Mouse (Mus musculus): ENCODE measurements around the gene Vim.
"Not testable (repeated sequence)": the region's sequence is repeated elsewhere in the genome, so short reads cannot be mapped to it uniquely, and the experiment has no call there.

The Vim gene

DNA sequence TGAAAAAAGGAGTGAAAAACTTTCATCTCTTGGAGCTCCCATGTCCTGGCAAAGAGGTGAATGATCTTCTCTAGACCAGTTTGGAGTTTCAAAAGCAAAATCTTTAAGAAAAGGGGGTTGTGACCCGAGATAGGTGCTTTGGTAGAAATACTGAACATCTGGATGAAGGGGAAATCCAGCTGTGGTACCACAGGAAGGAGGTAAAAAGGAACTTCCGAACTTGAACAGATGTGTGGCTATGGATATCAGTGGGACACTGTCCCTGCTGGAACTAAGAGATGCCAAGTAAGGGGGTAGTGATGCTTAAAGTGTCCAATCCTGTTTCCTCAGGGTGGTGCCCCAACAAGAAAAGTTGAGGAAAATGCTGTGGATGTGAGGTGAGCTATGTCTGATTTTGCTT lies 3.6 kb upstream of the Vim start:
- no peak for DNase-seq (ENCODE audit: extremely low spot score)

DNA sequence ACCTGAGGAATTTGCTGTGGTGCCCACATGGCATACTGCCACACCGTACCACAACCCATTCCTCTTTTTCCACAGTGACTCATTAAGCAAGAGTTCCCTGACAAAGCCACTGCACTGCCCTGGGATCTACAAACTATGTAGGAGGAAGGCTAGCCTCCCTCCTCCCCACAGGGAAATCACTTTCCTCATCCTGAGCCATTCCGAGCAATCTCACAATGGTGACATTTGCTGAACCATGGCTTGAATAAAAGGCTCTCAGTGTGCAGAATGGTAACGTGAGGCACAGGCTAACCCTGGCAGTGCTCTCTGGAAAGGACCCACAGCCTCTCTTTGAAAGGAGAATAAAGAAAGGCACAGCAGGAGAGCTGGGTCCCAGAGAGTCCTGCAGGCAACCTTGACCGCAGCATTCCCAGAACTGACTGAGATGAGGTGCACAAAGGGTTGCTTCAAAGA lies 1.6 kb upstream of the Vim start:
- peak; percentile 33 for DNase-seq (ENCODE audit: extremely low spot score)

DNA sequence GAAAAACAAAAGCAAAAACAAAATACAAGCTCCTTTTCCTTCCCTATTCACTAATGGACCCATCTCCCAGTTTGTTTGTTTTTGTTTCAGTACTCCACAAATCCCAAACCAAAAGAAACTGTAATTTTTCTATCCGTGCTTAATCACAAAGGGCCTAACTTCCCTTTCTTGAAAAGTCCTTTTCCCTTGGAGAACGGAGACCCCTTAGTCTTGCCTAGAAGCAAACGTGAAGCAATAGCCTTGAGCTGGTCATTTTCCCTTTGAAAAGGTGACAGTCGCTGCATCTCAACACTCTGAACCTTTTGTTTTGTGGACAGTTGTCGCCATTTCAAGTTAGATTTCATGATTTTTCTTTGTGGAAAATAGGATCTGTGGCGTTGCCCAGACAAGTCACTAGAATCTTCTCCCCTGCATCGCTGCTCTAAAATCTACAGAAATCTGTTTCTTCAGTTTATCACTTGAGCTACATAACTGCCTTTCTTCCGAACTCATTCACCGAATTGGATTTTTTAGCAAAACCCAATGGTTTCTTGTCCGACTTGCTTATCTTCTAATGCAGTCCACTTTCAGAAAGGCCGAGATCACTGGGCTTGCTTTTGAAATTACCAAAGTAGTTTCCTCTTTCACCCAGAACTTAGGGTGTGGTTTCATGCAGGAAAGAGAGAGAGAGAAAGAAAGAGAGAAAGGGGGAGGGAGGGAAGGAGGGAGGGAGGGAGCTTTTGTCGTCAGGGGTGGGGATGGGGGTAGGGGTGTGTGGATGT lies 900 bp upstream of the Vim start:
- DNase-seq (ENCODE audit: extremely low spot score): peak; percentile 48

DNA sequence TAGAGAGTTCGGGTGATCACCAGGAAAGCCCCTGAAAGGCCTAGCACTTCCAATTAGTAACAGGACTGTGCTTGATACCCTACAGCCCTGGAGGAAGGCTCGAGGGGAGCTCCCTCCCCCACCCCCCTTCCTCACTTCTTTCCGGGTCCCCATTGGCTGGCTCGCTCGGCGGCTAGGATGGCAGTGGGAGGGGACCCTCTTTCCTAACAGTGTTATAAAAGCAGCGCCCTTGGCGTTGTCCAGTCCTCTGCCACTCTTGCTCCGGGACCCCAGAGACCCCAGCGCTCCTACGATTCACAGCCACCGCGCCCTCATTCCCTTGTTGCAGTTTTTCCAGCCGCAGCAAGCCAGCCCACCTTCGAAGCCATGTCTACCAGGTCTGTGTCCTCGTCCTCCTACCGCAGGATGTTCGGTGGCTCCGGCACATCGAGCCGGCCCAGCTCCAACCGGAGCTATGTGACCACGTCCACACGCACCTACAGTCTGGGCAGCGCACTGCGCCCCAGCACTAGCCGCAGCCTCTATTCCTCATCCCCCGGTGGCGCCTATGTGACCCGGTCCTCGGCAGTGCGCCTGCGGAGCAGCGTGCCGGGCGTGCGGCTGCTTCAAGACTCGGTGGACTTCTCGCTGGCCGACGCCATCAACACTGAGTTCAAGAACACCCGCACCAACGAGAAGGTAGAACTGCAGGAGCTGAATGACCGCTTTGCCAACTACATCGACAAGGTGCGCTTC lies 506 bp downstream of the Vim start:
- DNase-seq (ENCODE audit: extremely low spot score): peak; percentile 92

DNA sequence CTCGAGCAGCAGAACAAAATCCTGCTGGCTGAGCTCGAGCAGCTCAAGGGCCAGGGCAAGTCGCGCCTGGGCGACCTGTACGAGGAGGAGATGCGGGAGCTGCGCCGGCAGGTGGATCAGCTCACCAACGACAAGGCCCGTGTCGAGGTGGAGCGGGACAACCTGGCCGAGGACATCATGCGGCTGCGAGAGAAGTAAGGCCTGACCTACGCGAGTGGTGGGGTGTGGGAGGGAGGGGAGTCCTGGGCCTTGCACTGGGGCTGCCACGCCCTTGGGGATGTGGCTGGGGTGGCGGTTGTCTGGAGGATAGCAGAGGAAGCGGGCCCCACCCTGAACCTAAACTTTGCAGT lies 1.0 kb downstream of the Vim start:
- peak; percentile 59 for DNase-seq (ENCODE audit: extremely low spot score)

DNA sequence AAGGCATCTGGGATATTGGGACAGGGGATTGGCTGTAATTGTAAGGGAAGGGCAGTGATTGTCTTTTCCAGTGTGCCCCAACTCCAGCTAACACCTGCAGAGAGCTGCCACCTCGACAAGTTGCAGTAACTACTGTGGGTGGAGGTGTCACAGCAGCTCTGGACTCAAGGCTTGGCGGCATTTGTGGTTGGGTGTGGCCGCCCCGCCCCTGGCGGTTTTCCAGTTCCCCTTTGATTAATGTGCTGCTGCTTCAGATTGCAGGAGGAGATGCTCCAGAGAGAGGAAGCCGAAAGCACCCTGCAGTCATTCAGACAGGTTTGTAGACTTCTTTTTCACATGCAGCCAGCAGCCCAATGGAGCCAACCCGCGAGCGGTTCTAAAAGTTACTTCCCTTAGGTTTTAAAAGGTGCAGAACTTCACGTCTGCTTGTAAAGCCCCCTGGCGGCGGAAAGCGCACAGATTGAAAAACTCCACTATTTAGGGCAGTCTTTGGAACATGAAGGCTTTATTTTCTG lies 1.6 kb downstream of the Vim start:
- DNase-seq (ENCODE audit: extremely low spot score): peak; percentile 72

DNA sequence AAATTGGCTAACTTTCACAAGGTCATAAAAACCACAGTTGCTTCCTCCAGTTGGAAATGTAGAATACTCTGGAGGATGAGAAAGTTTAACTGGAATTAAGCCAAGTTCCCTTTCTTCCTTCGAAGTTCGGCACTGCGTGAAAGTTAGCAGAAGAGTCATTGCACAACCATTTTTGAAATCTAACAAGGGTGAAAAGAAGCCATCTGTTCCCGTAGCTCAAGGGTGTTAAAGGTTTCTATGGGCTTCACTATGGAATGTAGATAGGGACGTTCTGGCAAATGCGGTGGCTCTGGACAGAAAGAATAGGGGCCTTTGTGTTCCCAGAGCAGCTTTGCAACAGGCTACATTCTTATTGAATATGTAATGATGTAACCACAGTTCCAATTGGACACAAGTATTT lies 2.2 kb downstream of the Vim start:
- peak; percentile 44 for DNase-seq (ENCODE audit: extremely low spot score)

DNA sequence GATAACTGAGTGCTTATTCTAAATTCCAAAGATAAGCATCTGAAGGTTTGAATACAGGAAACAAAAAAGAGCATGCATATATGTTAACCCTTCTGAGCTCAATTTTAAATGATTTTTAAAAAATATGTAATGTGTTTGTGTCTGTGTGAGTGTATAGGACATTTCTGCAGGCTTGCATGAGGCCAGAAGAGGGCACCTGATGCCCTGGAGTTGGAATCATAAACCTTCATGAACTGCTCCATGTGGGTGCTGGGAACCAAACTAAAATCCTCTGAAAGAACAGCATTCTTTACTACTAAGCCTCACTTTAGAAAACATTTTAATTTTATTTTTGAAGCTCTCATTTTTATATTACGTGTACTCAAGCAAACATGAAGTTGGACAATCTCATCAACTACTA lies 3.7 kb downstream of the Vim start:
- no peak for DNase-seq (ENCODE audit: extremely low spot score)

DNA sequence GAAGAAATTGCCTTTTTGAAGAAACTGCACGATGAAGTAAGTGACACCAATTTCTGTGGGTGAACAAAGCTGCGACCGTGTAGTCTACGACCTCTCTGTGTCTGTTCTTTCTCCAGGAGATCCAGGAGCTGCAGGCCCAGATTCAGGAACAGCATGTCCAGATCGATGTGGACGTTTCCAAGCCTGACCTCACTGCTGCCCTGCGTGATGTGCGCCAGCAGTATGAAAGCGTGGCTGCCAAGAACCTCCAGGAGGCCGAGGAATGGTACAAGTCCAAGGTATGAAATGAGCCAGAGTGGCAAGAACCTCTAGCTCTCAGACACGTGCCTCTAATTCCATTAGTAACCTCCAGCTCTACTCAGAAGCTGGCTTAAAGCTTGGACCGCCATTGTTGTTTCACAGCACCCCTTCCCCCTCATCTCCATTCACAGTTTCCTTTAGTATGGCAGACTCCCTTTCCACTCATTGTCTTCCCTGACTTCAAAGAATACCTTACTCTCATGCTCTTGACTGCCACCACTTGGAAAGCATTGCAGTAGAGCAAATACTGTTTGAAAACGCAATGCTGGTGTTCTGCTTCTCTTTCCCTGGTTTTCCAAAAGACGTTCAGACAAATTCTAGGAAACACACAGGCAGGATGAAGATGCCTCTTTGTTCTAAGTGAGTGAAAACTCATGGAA lies 4.9 kb downstream of the Vim start:
- DNase-seq (ENCODE audit: extremely low spot score): no peak

DNA sequence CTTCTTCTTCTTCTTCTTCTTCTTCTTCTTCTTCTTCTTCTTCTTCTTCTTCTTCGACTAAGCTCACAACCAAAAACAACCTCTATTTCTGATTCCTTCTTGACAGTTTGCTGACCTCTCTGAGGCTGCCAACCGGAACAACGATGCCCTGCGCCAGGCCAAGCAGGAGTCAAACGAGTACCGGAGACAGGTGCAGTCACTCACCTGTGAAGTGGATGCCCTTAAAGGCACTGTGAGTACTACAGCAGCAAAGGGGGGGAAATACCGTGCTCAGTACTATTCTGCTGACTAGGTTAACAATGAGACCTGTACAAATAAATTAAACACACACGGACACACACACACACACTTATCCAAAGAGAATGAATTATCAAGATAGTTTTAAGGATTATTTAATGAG lies 5.6 kb downstream of the Vim start:
- no peak for DNase-seq (ENCODE audit: extremely low spot score)

DNA sequence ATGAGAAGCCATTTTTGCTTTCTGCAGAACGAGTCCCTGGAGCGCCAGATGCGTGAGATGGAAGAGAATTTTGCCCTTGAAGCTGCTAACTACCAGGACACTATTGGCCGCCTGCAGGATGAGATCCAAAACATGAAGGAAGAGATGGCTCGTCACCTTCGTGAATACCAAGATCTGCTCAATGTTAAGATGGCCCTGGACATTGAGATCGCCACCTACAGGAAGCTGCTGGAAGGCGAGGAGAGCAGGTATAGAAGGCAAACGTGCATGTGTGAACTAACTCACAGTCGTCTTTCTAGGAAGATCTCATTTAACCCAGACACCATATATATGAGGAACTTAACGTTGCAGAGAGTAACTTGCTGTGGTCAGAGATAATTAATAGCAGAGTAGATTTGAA lies 6.3 kb downstream of the Vim start:
- DNase-seq (ENCODE audit: extremely low spot score): peak; percentile 28

DNA sequence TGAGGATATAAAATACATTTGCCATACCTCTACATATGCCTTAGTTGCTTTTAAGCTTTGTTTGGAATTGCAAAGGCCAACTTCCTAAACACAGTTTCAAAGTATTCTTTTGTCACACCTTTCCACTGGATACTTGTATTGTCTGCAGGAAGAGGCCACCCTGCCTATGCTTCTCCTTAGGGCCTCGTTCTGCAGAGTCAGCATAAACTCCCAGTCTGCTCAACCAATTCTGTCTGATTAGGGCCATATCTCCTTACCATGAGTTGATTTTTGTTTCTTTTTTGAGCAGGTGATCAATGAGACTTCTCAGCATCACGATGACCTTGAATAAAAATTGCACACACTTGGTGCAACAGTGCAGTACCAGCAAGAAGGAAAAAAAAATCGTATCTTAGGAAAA lies 8.5 kb downstream of the Vim start:
- DNase-seq (ENCODE audit: extremely low spot score): no peak

DNA sequence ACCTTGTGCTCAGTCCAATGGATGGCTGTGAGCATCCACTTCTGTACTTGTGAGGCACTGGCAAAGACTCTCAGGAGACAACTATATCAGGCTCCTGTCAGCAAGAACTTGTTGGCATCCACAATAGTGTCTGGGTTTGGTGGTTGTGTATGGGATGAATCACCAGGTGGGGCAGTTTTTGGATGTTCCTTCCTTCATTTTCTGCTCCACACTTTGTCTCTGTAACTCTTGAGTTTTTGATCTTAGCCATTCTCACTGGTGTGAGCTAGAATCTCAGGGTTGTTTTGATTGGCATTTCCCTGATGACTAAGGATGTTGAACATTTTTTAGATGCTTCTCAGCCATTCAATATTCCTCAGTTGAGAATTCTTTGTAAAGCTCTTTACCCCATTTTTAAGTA lies 10.0 kb downstream of the Vim start:
- not testable (repeated sequence) for DNase-seq (ENCODE audit: extremely low spot score)

DNA sequence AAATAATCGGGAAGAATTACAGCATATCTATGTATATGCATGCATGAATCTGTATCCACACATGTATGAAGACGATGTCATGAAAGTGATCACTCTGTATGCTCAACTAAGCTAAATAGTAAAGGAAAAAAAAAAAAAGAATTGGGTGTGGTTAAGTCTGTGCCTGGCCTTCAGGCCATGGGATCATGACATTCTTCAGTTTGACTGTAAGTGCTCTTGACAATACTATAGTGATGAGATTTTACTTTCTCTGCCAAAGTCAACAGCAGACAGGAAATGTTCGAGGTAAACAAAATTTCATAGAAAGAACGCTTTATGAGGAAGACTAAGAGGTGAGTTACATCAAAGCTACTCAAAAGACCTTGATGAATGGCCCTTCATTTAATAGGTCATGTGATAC lies 19.6 kb downstream of the Vim start:
- no peak for DNase-seq (ENCODE audit: extremely low spot score)

DNA sequence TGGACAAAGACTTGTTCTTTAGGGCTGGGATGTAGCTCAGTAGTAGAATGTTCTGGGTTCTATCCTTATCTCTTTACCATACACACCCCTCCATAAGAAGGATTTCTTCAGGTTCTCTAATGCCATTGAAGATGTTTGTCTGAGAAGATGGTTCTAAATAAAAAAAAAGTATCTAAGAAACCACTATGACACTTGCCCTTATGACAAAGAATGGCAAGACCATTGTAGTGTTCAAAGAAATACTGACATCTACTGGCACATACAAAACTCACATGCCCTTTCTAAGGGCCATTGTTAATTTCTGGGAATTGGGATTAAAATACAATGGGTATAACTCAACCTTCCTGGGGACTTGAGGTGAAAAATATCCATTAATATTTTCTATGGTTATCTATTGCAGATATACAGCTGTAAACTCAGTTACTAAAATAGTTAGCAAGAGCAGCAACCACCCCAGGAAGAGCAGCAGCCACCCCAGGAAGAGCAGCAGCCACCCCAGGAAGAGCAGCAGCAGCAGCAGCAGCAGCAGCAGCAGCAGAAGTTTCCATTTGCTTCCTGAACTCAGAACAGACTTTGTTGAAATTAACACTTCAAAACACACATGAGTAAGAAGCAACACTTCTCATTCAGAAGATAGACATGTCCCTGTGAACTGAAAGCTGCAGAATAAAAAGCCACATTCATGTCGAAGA lies 23.4 kb downstream of the Vim start:
- no peak for DNase-seq (ENCODE audit: extremely low spot score)

DNA sequence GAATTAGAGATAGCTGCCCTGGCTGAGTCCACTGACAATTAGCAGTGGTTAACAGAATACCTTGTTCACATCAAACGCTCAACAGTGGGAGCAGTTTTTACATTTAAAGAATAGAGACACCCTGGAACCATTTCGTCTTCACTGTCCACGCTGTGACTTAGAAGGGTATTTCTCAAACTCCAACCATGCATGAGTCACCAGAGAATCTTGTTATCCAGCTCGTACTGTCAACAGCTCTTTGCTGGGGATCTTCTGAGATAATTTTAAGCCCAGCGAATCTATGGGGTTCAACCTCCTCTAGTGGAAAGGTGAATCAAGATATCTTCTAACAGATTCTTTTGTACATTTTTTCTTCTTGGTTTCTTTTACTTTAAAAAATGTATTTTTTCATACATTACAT lies 24.4 kb downstream of the Vim start:
- DNase-seq (ENCODE audit: extremely low spot score): no peak

DNA sequence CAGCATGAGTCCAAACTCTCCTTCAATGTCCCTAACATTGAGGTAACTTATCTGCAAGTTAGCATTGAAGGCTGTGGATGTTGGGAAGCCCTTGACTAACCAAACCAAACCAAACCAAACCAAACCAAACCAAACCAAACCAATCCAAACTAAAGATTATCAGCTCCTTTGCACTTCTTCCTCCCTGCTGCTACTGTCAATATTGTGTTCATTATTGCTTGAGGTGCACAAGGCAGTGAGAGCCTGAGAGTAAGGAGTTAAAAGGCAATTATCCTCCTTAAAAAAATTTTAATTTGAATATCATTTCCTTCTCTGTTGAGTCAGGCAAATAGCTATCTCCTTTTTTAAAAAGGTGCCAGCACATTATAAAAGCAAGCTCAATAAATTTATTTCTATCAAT lies 29.4 kb downstream of the Vim start:
- no peak for DNase-seq (ENCODE audit: extremely low spot score)

DNA sequence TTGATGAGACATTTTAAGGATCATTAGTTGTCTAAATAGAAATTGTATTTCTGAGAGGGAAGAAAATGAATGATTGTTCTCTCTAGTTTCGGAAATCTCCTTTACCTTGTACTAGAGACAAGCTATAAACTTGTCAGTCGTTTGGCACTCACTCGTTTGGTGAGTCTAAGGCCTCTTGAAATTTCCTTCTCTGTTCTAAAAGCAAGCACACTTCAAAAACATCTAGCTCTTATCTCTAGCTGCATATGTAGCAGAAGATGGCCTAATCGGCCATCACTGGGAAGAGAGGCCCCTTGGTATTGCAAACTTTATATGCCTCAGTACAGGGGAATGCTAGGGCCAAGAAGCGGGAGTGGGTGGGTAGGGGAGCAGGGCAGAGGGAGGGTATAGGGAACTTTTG lies 29.9 kb downstream of the Vim start:
- not testable (repeated sequence) for DNase-seq (ENCODE audit: extremely low spot score)

DNA sequence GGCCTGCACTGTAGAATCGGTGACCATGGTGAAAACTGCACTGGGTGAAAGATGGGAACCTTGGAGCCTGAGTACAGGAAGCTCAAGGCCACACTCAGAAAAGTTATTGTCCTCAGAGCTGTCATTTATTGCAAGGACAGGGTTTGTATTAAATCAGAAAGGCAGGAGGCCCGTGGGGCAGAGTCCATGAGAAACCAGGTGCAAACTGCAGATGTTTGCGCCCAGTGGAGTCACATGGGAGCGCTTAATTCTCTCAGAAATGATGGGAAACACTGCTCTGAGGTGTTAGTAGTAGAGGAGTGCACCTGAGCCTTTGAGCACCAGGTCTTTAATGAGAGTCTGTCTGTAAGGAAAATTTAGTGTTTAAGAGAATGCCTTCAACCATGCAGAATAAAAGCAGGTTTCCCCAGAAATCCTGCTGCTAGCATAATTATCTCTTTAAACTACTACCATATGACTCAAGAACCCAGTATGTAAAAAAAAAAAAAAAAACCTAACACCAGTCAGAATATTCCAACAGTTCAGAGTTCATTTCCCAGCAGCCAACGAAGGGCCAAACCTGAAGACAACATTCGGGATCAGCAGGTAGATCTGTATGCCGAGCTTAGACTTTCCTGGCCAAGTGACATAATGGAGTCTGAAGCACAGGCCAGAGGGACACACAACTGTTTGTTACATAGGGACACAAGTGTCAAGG lies 56.6 kb downstream of the Vim start:
- no peak for DNase-seq (ENCODE audit: extremely low spot score)
